Mouse (Mus musculus) WW6 (cell line): Measurements from ENCODE around the gene Pex10.

Experiments
- DNase-seq: peaks from one replicate; pipeline ENCODE4 v3.0.0-alpha.2; 2013; ENCODE audit warnings: low read depth, low spot score

The Pex10 gene

DNA sequence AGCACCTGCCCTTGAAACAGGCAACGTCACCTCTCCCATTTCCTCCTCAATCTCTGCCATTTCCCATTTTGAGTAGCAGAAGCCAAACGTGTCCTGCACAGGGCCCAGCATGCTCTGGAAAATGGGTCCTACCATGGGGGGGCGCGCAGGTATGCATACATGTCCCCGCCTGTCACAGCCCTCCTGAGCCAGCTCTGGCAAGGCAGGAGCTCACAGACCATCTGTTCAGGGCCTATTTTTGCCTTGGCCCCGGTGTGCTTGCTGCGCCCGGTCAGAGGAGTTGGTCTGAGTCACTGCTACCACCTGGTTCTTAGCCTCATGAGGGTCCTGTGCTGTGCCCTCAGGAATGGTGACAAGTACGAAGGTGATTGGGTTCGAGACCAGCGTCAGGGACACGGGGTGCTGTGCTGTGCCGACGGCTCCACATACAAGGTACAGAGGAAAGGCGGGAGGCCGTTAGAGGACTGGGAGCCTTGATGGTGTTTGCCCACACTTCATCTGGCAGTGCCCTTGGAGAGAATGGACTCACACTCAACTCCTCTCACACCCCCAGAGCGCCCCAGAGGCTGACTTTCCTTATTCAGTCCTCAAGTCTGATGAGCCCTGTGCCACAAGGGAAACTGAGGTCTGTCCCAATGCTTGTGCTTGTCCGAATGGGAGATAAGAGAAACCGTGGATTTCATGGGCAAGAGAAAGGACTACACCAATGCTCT, 26.1 kb downstream of the Pex10 start:
- DNase-seq, result no peak

DNA sequence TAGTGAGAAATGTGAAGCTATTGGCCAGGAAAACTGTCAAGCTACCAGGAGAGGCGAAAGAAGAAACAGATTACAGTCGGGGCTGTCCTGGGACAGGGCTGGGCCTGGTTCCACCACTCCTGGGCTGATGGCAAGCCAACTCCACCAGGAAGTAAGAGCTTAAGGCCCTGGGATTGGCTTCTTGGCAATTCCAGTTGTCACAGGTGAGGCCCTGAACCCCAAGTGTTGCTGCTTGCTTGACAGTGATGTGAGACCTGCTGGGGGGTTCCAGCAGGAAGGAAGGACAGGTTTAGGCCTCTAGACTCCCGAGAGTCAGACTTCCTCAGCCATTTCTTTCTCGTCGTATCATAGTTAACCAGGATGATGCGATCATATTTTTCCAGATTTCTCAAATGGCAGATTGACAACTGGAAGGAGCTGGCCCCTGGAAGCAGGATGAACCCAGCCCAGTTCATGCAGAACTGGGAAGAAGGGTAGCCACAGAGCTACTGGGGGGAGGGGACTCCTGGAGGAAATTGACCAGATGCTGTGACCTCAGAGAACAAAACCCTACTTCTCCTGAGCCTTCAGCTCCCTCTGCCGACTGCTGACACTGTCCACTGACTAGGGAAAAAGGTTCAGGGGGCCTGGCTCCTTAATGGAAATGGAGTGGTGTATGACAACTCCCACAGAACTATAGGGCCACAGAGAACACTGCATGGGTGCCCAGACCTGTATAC, 26.8 kb downstream of the Pex10 start:
- no peak for DNase-seq

DNA sequence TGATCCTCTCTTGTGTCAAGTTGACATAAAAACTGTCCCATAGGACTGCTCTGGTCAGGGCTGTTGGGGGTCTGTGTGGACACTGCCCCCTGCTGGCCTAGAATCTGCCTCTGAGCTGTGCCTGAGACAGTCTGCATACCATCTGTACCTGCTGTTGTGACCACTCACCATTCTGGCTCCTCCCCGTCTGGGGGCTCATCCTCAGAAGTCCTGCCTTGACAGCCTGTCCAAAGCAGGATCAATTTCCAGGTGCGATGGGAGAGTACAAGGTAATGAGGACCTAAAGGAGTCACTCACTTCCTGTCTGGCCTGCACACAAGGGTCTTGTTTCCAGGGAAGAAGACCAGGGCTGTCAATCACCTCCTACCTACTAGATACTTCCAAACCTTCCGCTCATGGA, 27.7 kb downstream of the Pex10 start:
- DNase-seq, result peak; percentile 33

DNA sequence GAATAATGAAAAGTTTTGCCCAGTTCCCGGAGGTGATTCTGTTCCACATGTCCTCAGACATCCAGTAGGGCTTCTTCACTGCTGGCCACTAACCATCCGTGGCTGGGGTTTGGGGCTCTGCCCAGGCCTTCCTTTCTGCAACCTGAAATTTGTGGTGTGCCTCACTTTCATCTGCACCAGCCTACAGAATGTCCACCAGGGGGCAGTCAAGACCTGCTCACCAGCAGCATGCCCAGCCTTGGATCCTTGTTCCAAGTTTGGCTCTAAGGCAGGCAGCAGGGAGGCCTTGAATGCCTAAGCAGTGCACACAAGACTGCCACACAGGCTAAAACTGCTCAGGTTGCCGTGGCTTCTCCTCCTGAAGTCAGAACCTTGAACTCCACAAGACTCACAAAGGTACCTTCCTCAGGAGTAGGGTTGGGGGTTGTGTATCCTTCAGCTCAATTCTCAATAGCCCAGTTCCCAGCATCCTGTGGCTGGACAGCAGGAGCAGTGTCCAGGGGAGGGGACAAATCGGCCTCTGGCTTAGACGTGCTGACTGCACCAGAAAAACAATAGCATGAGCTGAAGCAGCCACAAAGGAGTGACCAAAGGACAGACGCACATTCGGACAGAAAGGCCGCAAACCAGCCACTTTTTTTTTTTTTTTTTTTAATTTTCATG, 28.6 kb downstream of the Pex10 start:
- peak; percentile 61 for DNase-seq

DNA sequence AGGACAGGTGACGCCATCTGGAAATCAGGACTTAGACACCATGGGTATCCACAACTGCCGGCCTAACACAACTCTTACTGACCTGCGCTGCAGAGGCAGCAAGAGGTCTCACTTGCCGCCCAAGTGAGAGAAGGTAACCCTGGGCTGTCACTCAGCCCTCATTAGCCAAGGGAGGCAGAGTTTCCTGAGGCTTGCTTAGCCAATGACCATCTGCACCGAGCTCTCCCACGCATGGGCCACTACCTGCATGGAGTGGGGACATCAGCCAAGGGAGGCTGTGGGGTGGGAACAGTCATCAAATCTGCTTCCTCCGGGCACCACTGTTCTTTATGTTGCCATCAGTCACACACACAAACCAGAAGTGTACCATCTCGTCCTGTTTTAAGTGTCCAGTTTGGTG, 29.2 kb downstream of the Pex10 start:
- DNase-seq, result no peak

DNA sequence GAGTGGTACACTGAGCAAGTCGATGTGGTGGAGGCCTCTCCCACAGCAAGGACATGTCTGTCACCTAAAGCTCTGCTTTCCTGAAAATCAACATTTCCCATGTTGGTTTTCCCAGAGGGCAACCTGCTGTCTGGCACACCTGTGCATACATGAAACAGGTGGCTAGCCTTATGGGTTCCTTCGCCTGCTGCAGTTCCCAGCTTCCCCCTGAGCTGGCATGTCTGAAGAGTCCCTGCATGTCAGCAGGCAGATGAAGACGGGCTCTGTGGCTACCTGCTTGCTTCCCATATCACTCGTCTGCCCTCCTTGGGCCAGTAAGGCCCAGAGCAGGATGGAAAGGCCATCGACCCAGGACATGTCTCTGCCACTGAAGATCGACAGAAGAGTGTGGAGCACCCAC, 30.6 kb downstream of the Pex10 start:
- DNase-seq, result no peak

DNA sequence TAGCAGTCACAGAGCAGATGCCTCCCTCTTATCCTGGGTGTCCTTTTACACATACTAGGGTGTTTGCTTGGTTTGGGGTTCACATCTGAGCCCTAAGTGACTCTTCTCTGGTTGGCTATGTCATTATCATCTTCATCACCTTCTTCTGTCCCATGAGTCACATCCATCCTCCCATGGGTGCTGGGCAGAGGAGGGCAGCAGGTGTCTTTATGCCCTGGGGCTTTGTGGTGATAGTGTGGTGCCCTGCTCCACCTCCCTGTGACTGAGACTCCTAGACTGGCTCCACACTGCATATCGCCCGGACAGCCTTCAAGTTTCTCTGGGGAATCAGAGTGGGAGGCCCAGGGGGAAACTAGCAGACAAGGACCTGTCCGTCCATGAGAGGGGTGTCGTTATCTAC, 31.8 kb downstream of the Pex10 start:
- DNase-seq, result no peak

DNA sequence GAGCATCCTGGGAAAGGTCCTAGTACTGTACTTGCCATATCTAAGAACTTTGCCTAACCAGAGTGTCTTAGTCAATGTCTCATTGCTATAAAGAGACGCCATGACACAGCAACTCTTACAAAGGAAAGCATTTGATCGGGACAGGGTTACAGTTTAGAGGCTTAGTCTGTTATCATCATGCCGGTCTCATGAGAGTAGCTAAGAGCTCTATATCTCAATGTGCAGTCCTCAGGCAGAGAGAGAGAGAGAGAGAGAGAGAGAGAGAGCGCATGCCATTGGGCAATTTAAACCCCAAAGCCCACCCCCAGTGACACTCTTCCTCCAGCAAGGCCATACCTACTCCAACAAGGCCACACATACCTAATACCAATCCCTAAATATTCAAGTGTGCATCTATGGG, 41.1 kb downstream of the Pex10 start:
- no peak for DNase-seq

DNA sequence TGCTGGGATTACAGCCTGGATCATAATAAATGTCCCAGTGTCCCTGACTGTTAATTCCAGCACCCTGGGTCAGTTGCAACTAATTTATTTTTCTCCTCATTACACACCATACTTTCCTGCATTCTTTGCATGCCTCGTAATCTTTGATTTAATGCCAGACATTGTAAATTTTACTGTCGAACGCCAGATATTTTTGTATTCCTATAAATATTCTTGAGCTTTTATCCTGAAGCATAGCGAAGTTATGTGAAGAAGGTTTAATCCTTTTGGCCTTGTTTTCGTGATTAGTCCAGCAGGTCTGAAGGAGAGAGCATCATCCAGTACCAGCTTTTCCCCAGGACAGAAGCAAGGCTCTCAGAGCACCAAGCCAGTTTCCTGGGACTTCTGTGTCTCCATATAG, 42.7 kb downstream of the Pex10 start:
- DNase-seq, result no peak

DNA sequence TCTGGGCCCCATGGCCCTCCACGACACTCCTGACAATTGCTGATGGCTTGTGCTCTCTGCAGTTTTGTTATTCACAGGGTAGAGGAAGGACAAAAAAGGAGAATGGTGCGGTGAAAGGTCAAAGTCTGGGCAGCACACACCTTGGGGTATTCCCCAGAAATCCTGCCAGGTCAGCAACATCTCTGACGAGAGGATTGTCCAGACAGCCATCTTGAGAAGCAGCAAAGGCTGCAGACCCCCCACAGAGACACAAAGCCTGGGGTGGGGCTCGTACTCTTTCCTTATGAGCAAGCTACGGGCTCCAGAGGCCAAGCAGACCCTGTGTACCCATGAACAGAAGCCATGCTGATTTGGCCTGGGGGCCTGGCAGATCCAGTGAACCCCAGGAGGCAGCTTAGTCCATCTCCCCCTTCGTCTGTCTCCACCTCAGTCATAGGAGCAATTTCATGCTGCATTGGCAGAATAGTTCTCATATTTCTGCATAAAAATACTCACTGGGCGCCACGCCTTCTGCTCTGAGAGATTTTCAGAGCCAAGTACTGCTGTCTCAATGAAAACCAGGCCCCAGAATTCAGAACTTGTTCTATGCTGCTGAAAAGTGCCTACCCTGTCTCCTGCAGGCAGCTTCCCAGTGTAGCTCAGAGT, 47.1 kb downstream of the Pex10 start:
- no peak for DNase-seq

DNA sequence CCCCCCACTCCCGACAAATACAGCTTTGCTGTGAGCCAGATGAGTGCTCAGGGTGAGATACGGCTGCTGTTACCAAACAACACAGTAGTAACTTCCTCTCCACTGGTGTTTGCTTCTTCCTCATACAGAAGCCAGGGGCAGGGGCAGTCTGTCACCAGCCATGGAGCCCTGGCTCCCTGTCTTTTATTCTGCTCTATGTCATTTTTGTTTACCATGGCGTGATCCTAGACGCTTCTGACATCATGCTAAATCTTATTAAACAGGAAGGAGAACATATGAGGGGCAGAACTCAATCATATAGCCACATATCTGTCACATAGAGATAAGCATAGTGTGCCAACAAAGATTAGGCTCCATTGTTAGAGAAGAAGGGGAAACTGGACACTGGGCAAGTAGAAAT, 49.8 kb downstream of the Pex10 start:
- DNase-seq, result no peak

DNA sequence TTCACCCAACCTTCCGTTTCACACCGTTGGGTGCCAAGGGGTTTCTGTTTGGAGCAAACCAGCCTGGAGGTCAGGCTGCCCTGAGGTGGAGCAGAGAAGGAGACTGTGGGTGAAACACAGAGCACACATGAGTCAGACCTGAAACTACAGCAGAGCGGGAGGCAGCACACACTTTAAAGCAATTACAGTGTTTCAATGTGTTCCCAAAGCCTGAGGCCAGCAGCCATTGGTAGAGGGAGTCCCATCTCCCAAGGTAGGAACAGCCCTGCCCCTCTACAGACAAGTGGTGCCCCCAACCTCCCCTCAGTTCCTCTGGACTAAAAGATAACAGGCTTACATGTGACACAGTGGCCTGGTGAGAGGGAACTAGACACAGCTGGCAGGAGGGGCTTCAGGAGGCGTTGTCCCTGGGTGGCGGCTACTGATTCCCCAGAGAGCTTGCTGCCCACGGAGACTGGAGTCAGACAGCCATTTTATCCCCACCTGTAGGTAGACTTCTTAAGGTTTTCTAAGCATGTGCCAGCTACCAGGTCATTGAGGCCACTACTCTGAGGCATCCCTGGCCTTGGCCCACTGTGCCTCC, 50.7 kb downstream of the Pex10 start:
- DNase-seq, result no peak

DNA sequence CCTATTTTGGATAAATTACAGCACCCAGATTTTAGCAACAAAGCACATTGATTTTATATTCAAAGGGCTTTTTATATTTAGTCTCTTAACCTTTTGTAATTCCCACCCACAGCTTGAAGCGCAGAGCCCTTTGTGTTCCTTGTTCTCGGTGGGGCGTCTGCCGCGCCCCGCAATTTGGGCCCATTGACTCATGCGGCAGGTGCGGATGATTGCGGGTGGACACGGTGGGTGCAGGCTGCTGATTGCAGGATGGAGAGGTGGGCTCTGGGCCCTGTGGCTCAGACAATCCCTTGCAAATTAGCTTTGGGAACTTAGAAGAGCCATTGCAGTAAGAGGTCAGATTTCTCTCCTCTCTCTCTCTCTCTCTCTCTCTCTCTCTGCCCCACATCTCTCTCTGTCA, 51.5 kb downstream of the Pex10 start:
- no peak for DNase-seq

DNA sequence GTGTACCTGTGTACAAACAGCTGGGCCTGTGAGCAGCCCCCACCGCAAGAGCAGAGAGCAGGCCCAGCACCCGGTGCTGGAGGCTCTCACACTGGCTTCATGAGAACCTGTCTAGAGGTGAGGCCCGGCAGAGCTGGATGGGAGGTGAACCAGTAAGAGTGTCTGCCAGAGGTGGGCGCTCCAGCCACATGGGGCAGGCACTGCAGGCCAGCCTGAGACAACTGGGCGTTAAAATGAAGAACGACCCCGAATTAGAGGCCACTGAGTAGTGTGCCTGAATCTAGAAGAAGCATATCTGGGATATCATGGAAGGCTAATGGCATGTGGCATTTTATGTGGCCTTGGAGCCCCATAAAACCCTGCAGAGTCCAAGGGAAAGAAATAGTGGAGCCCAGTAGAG, 53.2 kb downstream of the Pex10 start:
- no peak for DNase-seq

DNA sequence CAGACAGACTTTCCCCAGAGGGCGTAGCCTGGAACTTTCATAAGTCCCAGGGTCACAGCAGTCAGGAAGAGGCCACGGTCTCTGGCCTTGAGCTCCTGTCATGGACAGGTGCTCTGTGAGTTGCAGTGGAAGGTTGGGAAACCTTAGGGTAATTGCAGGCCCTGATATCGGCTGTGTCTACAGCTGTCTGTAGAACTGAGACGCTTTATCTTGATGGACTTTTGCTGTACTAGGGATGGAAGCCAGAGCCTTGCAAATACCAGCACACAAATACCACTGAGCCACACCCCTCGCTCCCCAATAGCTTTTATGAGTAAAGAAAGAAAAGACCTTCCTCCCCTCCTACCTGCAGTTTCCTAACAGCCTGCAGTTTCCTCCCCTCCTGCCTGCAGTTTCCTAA, 53.8 kb downstream of the Pex10 start:
- no peak for DNase-seq

DNA sequence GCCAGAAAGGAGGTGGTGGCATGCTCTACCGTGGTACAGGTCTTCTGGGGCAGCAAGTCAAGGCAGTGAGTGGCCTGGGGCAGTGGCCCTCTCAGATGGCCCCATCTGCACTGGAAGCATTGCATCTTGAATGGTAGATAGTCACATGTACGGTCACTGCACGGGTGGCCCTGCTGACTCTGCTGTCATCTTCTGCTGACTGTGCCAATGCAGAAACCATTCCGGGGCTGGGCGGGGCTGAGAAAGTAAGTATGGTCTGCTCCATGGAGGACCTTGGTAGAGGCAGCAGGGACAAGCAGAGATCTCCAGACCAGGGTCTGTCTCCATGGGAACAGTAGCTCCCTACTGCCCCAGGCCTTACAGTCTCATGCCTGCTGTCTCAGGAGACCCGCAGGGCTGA, 54.4 kb downstream of the Pex10 start:
- DNase-seq, result no peak
